Mouse (Mus musculus): Measurements from ENCODE around the gene Clec2g.

The Clec2g gene

GRCm38 (mm10) chr6:129013762-129014276 is 79.6 kb downstream of the Clec2g start:
- DNase-seq (ENCODE audit: low spot score in 2 of 2) = no peak

- no peak for DNase-seq (ENCODE audit: low spot score in 2 of 2)
Measured at GRCm38 (mm10) chr6:129014399-129014798, 80.2 kb downstream of the Clec2g start.

GRCm38 (mm10) chr6:129027451-129028248 is 93.5 kb downstream of the Clec2g start:
- no peak for DNase-seq (ENCODE audit: low spot score in 2 of 2)

GRCm38 (mm10) chr6:129030175-129030824 is 96.1 kb downstream of the Clec2g start:
- no peak for DNase-seq (ENCODE audit: low spot score in 2 of 2)

- DNase-seq (ENCODE audit: low spot score in 2 of 2) = no peak
Measured at GRCm38 (mm10) chr6:129030964-129031363, 96.8 kb downstream of the Clec2g start.

GRCm38 (mm10) chr6:129033397-129033796 is 99.2 kb downstream of the Clec2g start:
- no peak for DNase-seq (ENCODE audit: low spot score in 2 of 2)

Measured in frontal cortex, postnatal 36 days (tissue).